Mouse (Mus musculus): ENCODE measurements around the gene Agrp. TPM values are rescaled to one million over a fixed set of nuclear protein-coding genes. Genes with fewer than 3 reads are reported as not detected.

Agrp gene
- polyA plus RNA-seq, 1 experiment from 2014 or later = 0.88 TPM

DNA sequence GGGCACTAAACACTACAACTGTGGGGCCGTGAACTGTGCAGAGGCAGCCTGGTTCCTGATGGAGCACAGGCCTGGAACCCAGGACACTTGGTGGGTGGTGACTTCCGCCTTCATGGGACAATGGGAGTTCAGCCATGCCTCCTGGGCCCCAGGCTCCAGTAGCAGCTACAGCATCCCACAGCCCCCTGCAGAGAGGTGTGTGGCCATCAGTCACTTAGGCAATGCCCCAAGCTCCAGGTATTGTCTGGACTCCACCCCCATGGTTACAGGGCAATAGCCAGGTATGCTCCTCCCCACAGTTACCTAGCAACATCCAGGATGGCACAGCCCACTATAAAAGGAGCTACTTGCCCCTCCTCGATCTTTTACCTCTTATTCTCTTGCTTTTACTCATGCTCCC, 82.0 kb downstream of the Agrp start:
- Histone ChIP-seq H3K9me3 (no peaks in the 10 kb centered on the region), H3K36me3 (no peaks in the 10 kb centered on the region), H3K4me1 (replicated peaks) (0 out of 2 replicates have a peak, but pooled peaks cover 2% of the 10 kb centered on the region), H3K27me3 (replicated peaks) (no peaks in the 10 kb centered on the region), H3K27ac (no peak overlapping the region), H3K4me3 (replicated peaks) (no peak overlapping the region), H3K9ac (no peak overlapping the region), H3K4me2 (replicated peaks) (no peak overlapping the region)
- WGBS = 81% methylated on average over 3 of the region's 3 CpGs
- ATAC-seq = 0 out of 2 replicates have a peak, but pooled peaks have one; percentile 26

DNA sequence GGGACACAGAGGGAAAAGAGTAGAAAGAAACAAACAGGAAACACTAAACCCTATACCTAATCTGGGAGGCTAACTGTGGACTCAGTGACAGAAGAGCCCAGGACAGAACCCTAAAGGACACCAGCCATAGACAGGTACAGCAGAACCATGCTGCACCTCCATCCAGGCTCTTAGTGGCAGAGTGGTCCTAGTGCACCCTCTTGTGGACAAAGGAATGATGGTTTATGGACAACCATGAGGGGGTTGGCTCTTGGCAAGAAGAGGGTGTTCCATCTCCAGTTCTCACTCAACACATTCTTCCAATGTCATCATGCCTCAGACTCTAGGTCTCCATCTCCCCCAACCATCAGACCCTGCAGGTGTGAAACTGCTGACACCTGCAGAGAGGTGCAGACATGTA, 83.1 kb downstream of the Agrp start:
- no peak overlapping the region for H3K4me2 ChIP-seq (replicated peaks)
- peak; percentile 80 for ATAC-seq

DNA sequence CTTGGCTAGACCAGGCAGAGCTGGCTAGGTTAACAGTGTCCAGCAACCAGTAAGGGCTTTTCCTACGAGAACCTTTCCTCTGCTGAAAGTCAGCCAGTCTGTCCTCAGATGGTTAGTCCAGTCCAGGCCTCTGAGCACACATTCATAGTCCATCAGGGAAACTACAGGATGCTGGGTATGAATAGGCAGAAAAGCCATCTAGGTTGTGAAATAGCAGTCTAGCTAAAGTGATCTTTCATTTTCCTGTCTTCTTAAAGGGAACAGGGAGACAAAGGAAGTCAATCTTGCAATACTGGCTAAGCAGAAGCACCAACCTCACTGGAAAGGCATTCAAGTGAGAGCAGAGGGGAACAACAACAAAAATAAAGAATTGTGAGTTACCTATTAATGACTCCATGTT, 84.4 kb downstream of the Agrp start:
- no peak overlapping the region for H3K4me3 ChIP-seq (replicated peaks)
- H3K4me1 ChIP-seq (replicated peaks) = 0 out of 2 replicates have a peak, but pooled peaks cover 2% of the 10 kb centered on the region
- no peak overlapping the region for H3K4me2 ChIP-seq (replicated peaks)
- no peaks in the 10 kb centered on the region for H3K27me3 ChIP-seq (replicated peaks)
- 80% methylated on average over 1 of the region's 1 CpGs for WGBS
- no peak overlapping the region for H3K27ac ChIP-seq
- H3K36me3 ChIP-seq = no peaks in the 10 kb centered on the region
- ATAC-seq = no peak
- H3K9ac ChIP-seq = no peak overlapping the region
- no peaks in the 10 kb centered on the region for H3K9me3 ChIP-seq

More for the DNA sequence above, 83.1 kb downstream of the Agrp start:
- H3K4me1 ChIP-seq (replicated peaks) = 0 out of 2 replicates have a peak, but pooled peaks cover 2% of the 10 kb centered on the region
- H3K4me3 ChIP-seq (replicated peaks) = no peak overlapping the region
- no peaks in the 10 kb centered on the region for H3K9me3 ChIP-seq
- H3K27ac ChIP-seq = no peak overlapping the region
- no peak overlapping the region for H3K9ac ChIP-seq
- H3K27me3 ChIP-seq (replicated peaks) = no peaks in the 10 kb centered on the region
- H3K36me3 ChIP-seq = no peaks in the 10 kb centered on the region

DNA sequence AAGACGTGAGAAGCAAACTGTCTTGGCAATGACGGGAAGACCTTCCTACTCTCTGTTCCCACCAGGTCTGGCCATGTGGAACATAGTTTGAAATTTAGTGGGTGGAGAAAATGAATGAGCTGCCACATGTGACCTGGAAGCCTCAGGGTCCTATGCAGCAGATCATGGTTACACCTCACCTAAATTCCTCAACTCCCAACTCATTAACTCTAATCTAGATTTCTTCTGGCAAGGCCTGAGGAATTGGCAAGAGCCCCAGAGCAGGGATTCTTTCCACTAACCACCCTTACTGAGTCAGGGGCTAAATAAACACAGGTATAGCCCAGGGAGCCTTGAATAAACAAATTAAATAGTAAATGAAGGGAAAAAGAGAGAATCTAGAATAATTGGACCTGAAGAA, 85.2 kb downstream of the Agrp start:
- Histone ChIP-seq H3K36me3 (no peaks in the 10 kb centered on the region), H3K4me3 (replicated peaks) (no peak overlapping the region), H3K9ac (no peak overlapping the region), H3K4me2 (replicated peaks) (no peak overlapping the region), H3K4me1 (replicated peaks) (0 out of 2 replicates have a peak, but pooled peaks cover 2% of the 10 kb centered on the region), H3K9me3 (no peaks in the 10 kb centered on the region), H3K27me3 (replicated peaks) (no peaks in the 10 kb centered on the region), H3K27ac (no peak overlapping the region)
- WGBS = 95% methylated on average over 2 of the region's 2 CpGs
- no peak for ATAC-seq

DNA sequence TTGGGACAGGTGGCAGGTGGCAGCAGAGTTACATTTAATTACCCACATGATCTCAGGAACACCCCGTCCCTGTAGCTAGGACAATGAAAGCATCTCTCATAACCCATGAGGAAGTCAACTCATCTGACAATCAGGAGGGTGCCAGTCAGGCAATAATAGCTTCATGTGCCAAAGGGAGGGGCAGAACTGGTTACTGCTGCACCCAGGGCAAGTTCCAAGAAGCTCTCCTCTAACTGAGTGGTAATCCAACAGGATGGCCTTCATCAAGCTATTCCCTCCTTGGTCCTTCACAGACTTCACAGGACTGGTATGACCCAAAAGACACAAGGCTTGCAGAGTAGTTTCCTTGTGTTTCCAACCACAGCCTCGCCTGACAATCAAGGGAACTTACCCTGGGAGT, 87.1 kb downstream of the Agrp start:
- H3K27ac ChIP-seq = no peak overlapping the region
- no peaks in the 10 kb centered on the region for H3K27me3 ChIP-seq (replicated peaks)
- no peaks in the 10 kb centered on the region for H3K36me3 ChIP-seq
- H3K9me3 ChIP-seq = no peaks in the 10 kb centered on the region
- no peak overlapping the region for H3K9ac ChIP-seq
- no peak overlapping the region for H3K4me2 ChIP-seq (replicated peaks)
- H3K4me1 ChIP-seq (replicated peaks) = peaks cover 6% of the 10 kb centered on the region
- H3K4me3 ChIP-seq (replicated peaks) = no peak overlapping the region
- ATAC-seq = peak; percentile 39; the same call in 1 of the 2 replicates
- WGBS = 59% methylated on average over 2 of the region's 2 CpGs

DNA sequence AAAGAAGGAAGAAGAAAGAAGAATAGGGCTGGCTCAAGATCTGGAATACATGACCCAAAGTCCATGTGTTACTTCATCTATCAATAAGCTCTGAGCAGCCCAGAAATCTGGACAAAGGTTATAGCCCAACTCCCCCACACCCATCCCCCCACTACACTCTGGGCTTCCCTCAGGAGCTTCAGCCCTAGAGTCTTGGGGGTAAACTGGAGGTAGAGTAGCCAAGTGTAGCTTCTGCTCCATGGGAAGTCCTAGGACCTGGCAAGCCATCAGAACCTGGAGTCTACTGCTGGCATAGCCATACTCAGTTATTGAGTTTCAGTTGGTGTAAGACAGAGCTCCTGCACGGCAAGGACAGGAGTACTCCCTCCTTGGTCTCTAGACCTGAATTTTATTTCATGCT, 87.7 kb downstream of the Agrp start:
- 78% methylated on average over 1 of the region's 1 CpGs for WGBS
- no peak for ATAC-seq
- Histone ChIP-seq H3K4me2 (replicated peaks) (no peak overlapping the region), H3K27me3 (replicated peaks) (no peaks in the 10 kb centered on the region), H3K36me3 (no peaks in the 10 kb centered on the region), H3K27ac (no peak overlapping the region), H3K4me3 (replicated peaks) (no peak overlapping the region), H3K9me3 (no peaks in the 10 kb centered on the region), H3K9ac (no peak overlapping the region), H3K4me1 (replicated peaks) (peaks cover 12% of the 10 kb centered on the region)

DNA sequence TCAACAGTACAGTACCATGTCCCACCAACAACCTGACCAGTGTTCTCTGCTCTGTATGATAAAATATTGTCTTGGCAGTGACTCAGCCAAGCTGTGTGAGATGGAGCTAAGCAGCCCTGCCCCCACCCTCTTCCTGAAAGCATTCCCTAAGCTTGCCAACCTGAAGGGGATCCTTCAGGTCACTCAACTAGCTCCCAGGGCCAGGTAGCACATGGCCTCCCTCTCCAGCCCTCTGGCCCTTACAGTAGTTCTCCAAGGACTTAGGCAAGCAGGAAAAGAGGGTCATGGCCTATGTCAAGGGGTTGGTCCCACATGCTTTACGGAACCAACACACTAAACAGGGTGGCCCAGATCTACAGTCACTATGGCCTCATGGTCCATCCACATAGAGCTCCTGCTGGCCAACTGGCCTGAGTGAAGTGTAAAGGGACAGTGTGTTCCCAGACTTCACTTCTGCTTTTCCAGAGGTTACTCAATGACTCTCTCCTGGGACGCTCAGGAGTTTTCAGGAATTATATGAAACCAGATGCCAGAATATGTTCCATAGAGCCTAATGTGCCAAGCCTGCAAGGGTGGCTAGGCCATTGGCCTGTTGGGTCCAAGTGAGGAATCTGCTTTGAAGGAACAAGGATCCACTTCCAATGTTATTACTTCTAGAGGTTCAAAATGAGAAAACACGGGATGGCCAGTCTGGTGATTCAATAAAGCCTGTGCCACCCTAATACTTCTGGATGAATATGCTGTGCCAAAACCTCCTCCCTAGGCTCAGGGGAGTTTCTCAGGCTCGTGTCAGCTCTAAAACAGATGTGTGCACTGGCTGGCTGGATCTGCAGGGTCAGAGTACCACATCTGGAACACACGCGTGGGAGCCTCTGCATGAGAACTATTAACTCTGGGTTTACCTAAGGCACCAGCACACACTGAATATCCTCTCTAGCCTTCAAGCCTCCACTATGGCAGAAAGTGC, 90.5 kb downstream of the Agrp start:
- Histone ChIP-seq H3K9me3 (no peaks in the 10 kb centered on the region), H3K27me3 (replicated peaks) (no peaks in the 10 kb centered on the region), H3K4me3 (replicated peaks) (no peak overlapping the region), H3K36me3 (no peaks in the 10 kb centered on the region), H3K4me1 (replicated peaks) (peaks cover 13% of the 10 kb centered on the region), H3K9ac (no peak overlapping the region), H3K27ac (no peak overlapping the region), H3K4me2 (replicated peaks) (no peak overlapping the region)
- no peak for ATAC-seq
- 79% methylated on average over 6 of the region's 6 CpGs for WGBS

DNA sequence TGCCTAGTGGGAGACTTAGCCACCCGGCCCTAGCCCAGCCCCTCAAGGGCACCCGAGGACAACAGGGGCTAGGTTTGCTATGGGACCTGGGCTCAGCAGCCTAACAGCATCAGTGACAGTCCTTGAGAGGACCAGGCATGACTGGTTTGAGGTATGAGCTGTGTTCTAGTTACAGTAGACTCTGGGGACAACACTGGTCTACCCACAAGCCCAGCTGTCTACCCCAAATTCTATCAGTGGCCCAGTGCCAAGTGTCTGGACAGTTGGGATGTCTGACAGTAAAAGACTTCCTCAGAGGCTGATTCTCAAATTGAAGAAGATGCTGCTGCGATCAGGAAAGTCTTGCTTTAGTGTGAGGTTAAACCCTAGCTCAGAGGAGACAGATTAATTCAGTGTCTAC, 91.9 kb downstream of the Agrp start:
- H3K36me3 ChIP-seq = no peaks in the 10 kb centered on the region
- WGBS = 72% methylated on average over 3 of the region's 3 CpGs
- H3K9me3 ChIP-seq = no peaks in the 10 kb centered on the region
- no peak overlapping the region for H3K4me3 ChIP-seq (replicated peaks)
- H3K27ac ChIP-seq = 0 out of 2 replicates have a peak overlapping the region, but pooled peaks have one; percentile 54
- no peaks in the 10 kb centered on the region for H3K27me3 ChIP-seq (replicated peaks)
- no peak overlapping the region for H3K9ac ChIP-seq
- peaks cover 12% of the 10 kb centered on the region for H3K4me1 ChIP-seq (replicated peaks)
- H3K4me2 ChIP-seq (replicated peaks) = no peak overlapping the region
- no peak for ATAC-seq

DNA sequence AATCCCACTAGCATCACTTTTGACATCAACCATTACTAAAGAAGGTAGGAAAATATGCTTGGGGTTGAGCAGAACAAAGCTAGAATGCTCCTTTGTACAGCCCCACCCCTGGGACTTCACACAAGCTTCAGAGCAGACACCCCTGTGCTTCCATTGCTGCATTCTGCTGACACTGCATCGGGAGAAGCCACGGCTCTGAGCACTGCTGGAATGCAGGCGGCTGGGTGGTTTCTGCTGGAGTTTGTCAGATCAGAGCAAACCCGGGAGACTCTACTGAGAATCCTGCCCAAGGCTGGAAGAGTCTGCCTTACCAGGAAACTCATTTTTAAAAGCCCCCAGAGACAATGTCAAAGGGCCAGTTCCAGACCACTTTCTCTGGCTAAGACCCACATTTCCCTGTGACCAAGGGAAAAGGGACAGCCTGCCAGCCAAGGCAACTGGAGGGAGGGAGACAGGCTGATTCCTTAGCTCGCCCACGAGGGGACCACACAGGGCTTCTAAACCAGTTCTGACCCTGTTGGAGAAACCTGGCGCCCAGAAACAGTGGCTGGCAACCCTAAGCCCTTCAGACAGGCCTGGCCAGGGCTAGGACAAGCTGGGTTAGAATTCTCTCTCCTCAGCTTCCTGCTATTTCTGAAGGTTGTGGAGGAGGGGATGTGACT, 92.5 kb downstream of the Agrp start:
- Histone ChIP-seq H3K4me1 (replicated peaks) (peaks cover 12% of the 10 kb centered on the region), H3K4me2 (replicated peaks) (no peak overlapping the region), H3K36me3 (no peaks in the 10 kb centered on the region), H3K9ac (no peak overlapping the region), H3K27ac (0 out of 2 replicates have a peak overlapping the region, but pooled peaks have one; percentile 54), H3K9me3 (no peaks in the 10 kb centered on the region), H3K4me3 (replicated peaks) (no peak overlapping the region), H3K27me3 (replicated peaks) (no peaks in the 10 kb centered on the region)
- 0 out of 2 replicates have a peak, but pooled peaks have one; percentile 47 for ATAC-seq
- WGBS = 44% methylated on average over 7 of the region's 7 CpGs

DNA sequence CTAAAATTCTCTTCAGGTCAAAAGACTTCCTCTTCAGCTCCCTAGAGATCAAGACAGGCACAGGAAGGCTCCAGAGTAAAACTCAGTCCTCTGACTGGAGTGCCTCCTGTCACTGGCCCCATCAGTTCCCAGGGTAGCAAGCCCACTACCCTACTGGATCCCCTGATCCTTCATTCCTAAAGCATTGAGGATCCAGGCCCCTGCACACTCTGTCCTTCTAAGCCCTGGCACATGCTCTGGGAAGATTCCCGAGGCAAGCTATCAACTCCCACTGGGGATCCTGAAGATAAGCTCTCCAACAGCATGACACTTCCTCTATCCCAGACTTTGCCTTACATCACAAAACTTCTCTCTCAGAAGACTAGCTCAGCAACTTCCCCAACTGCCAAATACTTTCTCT, 93.5 kb downstream of the Agrp start:
- Histone ChIP-seq H3K4me2 (replicated peaks) (no peak overlapping the region), H3K27ac (0 out of 2 replicates have a peak overlapping the region, but pooled peaks have one; percentile 36), H3K9ac (no peak overlapping the region; the same call in 1 of the 2 replicates), H3K27me3 (replicated peaks) (no peaks in the 10 kb centered on the region), H3K4me1 (replicated peaks) (peaks cover 12% of the 10 kb centered on the region), H3K9me3 (no peaks in the 10 kb centered on the region), H3K4me3 (replicated peaks) (no peak overlapping the region), H3K36me3 (peaks cover 3% of the 10 kb centered on the region; the same call in 1 of the 2 replicates)
- no peak for ATAC-seq
- WGBS = 21% methylated on average over 1 of the region's 1 CpGs

DNA sequence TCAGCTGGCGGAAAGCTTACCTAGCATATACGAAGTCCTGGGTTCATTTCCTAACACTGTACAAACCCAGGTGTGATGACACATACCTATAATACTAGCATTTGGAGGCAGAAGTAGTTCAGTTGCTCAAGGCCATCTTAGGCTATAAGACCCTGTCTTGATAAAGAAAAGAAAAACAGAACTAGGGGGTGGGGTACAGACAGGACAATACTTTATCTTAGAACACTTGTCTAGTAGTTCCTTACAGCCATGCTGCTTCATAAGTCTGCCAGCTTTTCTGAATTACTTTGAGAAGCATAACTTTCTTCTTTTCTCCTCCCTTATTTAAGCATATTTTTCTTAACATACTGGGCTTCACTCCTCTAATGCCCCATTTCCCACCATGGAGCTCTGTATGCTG, 94.4 kb downstream of the Agrp start:
- Histone ChIP-seq H3K4me3 (replicated peaks) (no peak overlapping the region), H3K4me2 (replicated peaks) (no peak overlapping the region), H3K9ac (no peak overlapping the region), H3K27ac (no peak overlapping the region), H3K9me3 (no peaks in the 10 kb centered on the region), H3K27me3 (replicated peaks) (no peaks in the 10 kb centered on the region), H3K4me1 (replicated peaks) (peaks cover 12% of the 10 kb centered on the region), H3K36me3 (peaks cover 6% of the 10 kb centered on the region; the same call in 1 of the 2 replicates)
- no peak for ATAC-seq
- WGBS = 84% methylated on average over 2 of the region's 2 CpGs

DNA sequence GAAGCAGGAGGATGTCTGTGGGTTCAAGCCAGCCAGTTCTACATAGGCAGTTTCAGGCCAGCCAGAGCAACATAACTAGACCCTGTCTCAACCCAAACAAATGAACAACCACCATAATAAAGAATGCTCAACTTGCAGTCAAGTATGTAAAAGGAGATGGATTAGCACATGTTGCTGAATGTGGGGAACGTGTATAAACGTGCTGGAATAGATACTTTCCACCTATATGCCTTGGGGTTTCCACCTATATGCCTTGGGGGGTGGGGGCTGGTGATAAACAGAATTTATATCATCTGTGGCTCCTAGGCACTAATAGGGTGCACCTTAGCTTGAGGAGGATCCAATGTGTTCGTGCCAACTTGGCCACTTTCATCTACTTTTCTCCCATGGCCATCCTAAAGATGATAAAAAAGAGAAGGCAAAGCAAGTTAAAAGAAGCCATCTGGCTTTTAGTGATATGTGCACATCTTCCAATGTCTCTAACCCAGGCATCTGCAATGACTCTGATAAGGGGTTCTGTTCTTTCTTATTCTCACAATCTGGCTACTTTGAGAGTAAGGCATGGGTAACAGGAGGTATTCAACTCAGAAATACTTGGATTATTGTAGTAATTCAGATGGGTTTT, 95.0 kb downstream of the Agrp start:
- no peak overlapping the region for H3K4me3 ChIP-seq (replicated peaks)
- no peaks in the 10 kb centered on the region for H3K27me3 ChIP-seq (replicated peaks)
- WGBS = 84% methylated on average over 3 of the region's 3 CpGs
- ATAC-seq = no peak
- H3K9me3 ChIP-seq = no peaks in the 10 kb centered on the region
- H3K4me1 ChIP-seq (replicated peaks) = peaks cover 14% of the 10 kb centered on the region
- no peak overlapping the region for H3K9ac ChIP-seq
- H3K4me2 ChIP-seq (replicated peaks) = no peak overlapping the region
- no peak overlapping the region for H3K27ac ChIP-seq
- H3K36me3 ChIP-seq = peaks cover 6% of the 10 kb centered on the region; the same call in 1 of the 2 replicates

All from intestine, embryonic 15.5 days (tissue).